9 mouse cellular contexts compared by ENCODE assay signal in genomic region chr15:80707088-80707487, GRCm38 (mm10). TPM values are rescaled to one million over a fixed set of nuclear protein-coding genes. Genes with fewer than 3 reads are reported as not detected.
DNase-seq lines count a peak whose midpoint lies in the region; ATAC-seq and TF ChIP-seq lines count a peak whose summit lies in the region.
"Had no signal": no experiment of that assay in that cellular context is flagged by ENCODE, and none has a peak within 500 bp of the region (broad histone marks: within the 10 kb centered on the region; RNA-seq: fewer than 3 reads in every experiment).

No protein-coding gene starts in this region.

- DNase-seq in gastrocnemius, adult 18-20 months (ENCODE audit: low spot score) = peak; percentile 71
- no peak for DNase-seq in gastrocnemius, postnatal 10 days
- peak; percentile 81 to 89 for DNase-seq in adrenal gland, postnatal 36 days
- peak; percentile 36 to 41 for DNase-seq in gastrocnemius, adult 8-10 months (ENCODE audit: low spot score in 2 of 2)
- peak; percentile 28 for DNase-seq in right cerebral cortex, postnatal 25 days
- no peak for DNase-seq in urinary bladder, adult 18-20 months (ENCODE audit: low spot score in 2 of 2)

- no peaks in the 10 kb centered on the region for H3K27me3 ChIP-seq in intestine, postnatal 0 days (replicated peaks; ENCODE audit: control insufficient read depth, insufficient read depth, low read length)
- H3K27me3 ChIP-seq in liver, embryonic 15.5 days = no peaks in the 10 kb centered on the region

- no peak for ATAC-seq in intestine, postnatal 0 days
- no peak for ATAC-seq in liver, embryonic 15.5 days (ENCODE audit: insufficient read depth)

- no peaks in the 10 kb centered on the region for H3K36me3 ChIP-seq in intestine, postnatal 0 days (ENCODE audit: control insufficient read depth, insufficient read depth)
- no peaks in the 10 kb centered on the region for H3K36me3 ChIP-seq in liver, embryonic 15.5 days (replicated peaks)

- no peak overlapping the region for H3K9ac ChIP-seq in intestine, postnatal 0 days (ENCODE audit: low read depth, low read length)
- H3K9ac ChIP-seq in liver, embryonic 15.5 days = no peak overlapping the region

- H3K4me3 ChIP-seq in intestine, postnatal 0 days (ENCODE audit: low read depth, low read length) = no peak overlapping the region
- H3K4me3 ChIP-seq in liver, embryonic 15.5 days (replicated peaks) = no peak overlapping the region

- peaks cover 15% of the 10 kb centered on the region; the same call in 1 of the 2 replicates for H3K4me1 ChIP-seq in intestine, postnatal 0 days (replicated peaks; ENCODE audit: control insufficient read depth, insufficient read depth, low read length)
- H3K4me1 ChIP-seq in liver, embryonic 15.5 days (replicated peaks) = peaks cover 35% of the 10 kb centered on the region

- WGBS in intestine, postnatal 0 days = 37% methylated on average over 8 of the region's 8 CpGs
- 62% methylated on average over 8 of the region's 8 CpGs for WGBS in liver, embryonic 15.5 days (ENCODE audit: insufficient replicate concordance)

- H3K27ac ChIP-seq in intestine, postnatal 0 days (ENCODE audit: low read depth, low read length) = no peak overlapping the region
- peak overlapping the region; percentile 16; the same call in 1 of the 2 replicates for H3K27ac ChIP-seq in liver, embryonic 15.5 days (replicated peaks)

- TF ChIP-seq CTCF in intestine, postnatal 0 days (IDR thresholded peaks at IDR 0.05; ENCODE audit: low read depth) = no peak

- H3K4me2 ChIP-seq in intestine, postnatal 0 days (replicated peaks; ENCODE audit: low read depth) = peak overlapping the region; percentile 76
- H3K4me2 ChIP-seq in liver, embryonic 15.5 days = peak overlapping the region; percentile 70; the same call in 1 of the 2 replicates

- H3K9me3 ChIP-seq in intestine, postnatal 0 days (ENCODE audit: control insufficient read depth) = no peaks in the 10 kb centered on the region
- H3K9me3 ChIP-seq in liver, embryonic 15.5 days (replicated peaks) = no peaks in the 10 kb centered on the region

RNA-seq across cellular contexts. Expression of gene Tnrc6b, which starts 4.0 kb away (rescaled TPM):
- 10 to 100 TPM; 43.7 to 48.2 TPM for total RNA-seq in gastrocnemius, adult 18-20 months (2021)
- total RNA-seq in gastrocnemius, postnatal 10 days (2021) = 10 to 100 TPM; 51.5 to 68.8 TPM
- total RNA-seq in adrenal gland, postnatal 36 days (2021) = 10 to 100 TPM; 46.5 to 56.9 TPM
- total RNA-seq in gastrocnemius, adult 8-10 months (2022) = 10 to 100 TPM; 46.5 to 53.7 (median 48.9) TPM
- 6.5 and 8.9 TPM in 2 replicates for polyA plus RNA-seq in intestine, postnatal 0 days (2015; fragmentation: Nextera tagmentation; extraction: Ambion mirVana)
- 18.3 and 20.8 TPM in 2 replicates for polyA plus RNA-seq in liver, embryonic 15.5 days (2015; fragmentation: Nextera tagmentation; extraction: Ambion mirVana)

RNA-seq across cellular contexts. Expression of gene Fam83f, which starts 35.4 kb away (rescaled TPM):
- total RNA-seq in gastrocnemius, adult 18-20 months (2021) = under 1 TPM; 0.09 to 0.17 TPM
- total RNA-seq in gastrocnemius, postnatal 10 days (2021) = under 1 TPM; 0.47 to 0.49 TPM
- total RNA-seq in adrenal gland, postnatal 36 days (2021) = under 1 TPM; 0.13 to 0.16 TPM
- total RNA-seq in gastrocnemius, adult 8-10 months (2022) = under 1 TPM in 3 of 4 experiments, not detected in 1; 0.13 to 0.18 (median 0.17) TPM
- 19.0 and 24.4 TPM in 2 replicates for polyA plus RNA-seq in intestine, postnatal 0 days (2015; fragmentation: Nextera tagmentation; extraction: Ambion mirVana)
- 3.7 and 5.0 TPM in 2 replicates for polyA plus RNA-seq in liver, embryonic 15.5 days (2015; fragmentation: Nextera tagmentation; extraction: Ambion mirVana)
- polyA plus RNA-seq: erythroblast, embryonic 14.5 days had no signal

Comparison
In these comparisons a context has a peak if more than half of its experiments do, and no peak if none do; other contexts are left out.
1. DNase-seq: peak in gastrocnemius, adult 18-20 months (single experiment), adrenal gland, postnatal 36 days (2 of 2), gastrocnemius, adult 8-10 months (2 of 2) and right cerebral cortex, postnatal 25 days (single experiment); none in gastrocnemius, postnatal 10 days (single experiment) and urinary bladder, adult 18-20 months (0 of 2).